Mouse (Mus musculus) CD4-positive, CD25-positive, alpha-beta regulatory T cell, adult 9 weeks (primary cell): ENCODE results near the gene Ephb2. TPM values are rescaled to one million over a fixed set of nuclear protein-coding genes. Genes with fewer than 3 reads are reported as not detected.

Experiments
- polyA plus RNA-seq: library from polyadenylated mRNA; unstranded; fragments of 100-300 nt; shearing (Covaris generic); gene quantifications from one replicate; pipeline ENCODE4 v1.2.1, GENCODE M21; 2017

Ephb2 gene
- polyA plus RNA-seq: not detected

DNA sequence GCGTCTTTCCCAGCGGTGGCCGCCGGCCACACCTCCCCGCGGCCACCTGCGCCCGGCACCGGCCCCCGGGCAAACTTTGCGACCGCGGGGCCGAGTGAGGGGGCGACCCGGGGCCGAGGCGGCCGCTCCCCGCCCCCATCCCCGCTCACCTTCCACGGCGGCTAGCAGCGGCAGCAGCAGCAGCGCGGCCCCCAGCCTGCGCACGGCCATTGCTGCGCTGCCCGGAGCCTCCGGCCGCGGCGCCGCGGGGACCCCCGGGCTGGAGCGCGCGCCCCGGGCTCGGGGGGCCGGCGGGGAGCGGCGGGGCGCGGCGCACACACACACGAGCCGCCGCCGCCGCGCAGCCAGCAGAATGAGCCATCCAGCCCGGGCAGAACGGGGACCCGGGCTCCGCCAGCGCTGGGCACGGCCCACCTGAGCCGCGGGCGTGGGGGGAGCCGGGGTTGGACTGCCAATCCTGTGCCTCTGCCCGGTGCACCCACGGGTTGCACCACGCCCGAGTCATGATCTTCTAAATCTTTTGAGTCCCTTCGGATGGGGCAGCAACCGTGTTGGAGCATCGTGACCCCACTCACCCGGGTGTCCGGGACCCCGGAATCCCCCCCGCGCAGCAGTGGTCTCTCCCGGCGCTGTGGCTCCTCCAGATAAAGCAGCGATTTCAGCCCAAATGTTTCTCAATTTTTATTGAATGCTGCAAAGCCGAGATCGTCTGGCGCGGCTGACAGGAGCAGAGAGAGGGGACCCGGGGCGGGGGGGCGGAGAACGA lies at the start of gene Ephb2:
Gene Ephb2, minus strand, starts transcription at position 368 of the 766 bp plus-strand sequence.

GRCm38 (mm10) chr4:136622388-136622787 lies 213.4 kb downstream of the Ephb2 start, which contains the start of gene Lactbl1:
Gene Lactbl1 (plus strand): TSS chr4:136622621.

GRCm38 (mm10) chr4:136610387-136610856 lies 225.4 kb downstream of the Ephb2 start, which contains the start of gene Tex46:
Gene Tex46 (plus strand): TSS chr4:136610437.

DNA sequence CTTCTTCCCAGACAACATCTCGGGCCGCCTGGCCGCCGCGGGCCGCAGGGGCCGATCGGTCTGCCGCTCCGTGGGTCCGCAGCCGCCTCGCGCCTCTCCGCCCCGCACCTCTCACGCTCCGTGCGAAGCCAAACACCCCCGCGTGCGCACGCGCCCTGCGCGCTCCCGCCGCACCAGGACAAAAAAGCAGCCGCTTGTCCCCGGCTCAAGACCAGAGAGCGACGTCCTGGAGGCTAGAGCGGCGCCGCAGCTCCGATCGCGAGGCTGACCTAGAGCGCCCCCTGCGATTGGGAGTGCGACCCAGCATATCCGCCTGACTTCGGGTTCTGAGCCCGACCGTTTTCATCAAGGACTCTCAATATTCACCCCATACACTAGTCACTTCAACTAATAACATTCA lies 233.2 kb downstream of the Ephb2 start, which contains the start of gene Kdm1a:
Gene Kdm1a, minus strand, starts transcription at position 156 of the 400 bp plus-strand sequence.

Other genes starting within 250 kb of the Ephb2 start
- 8.8 TPM for gene Kdm1a, start 233.3 kb downstream of the Ephb2 start, polyA plus RNA-seq
- gene Tex46, start 225.6 kb downstream of the Ephb2 start, polyA plus RNA-seq: not detected
- 0.09 TPM for gene Lactbl1, start 213.4 kb downstream of the Ephb2 start, polyA plus RNA-seq
- 10.2 TPM for gene C1qb, start 50.2 kb upstream of the Ephb2 start, polyA plus RNA-seq
- 7.9 TPM for gene C1qc, start 57.1 kb upstream of the Ephb2 start, polyA plus RNA-seq
- gene C1qa, start 62.8 kb upstream of the Ephb2 start, polyA plus RNA-seq: 7.6 TPM
- gene Epha8, start 120.8 kb upstream of the Ephb2 start, polyA plus RNA-seq: not detected
- 8.4 TPM for gene Zbtb40, start 212.8 kb upstream of the Ephb2 start, polyA plus RNA-seq